8 mouse cellular contexts compared by ENCODE assay signal in genomic region chr17:8525971-8526740, GRCm38 (mm10). TPM values are rescaled to one million over a fixed set of nuclear protein-coding genes. Genes with fewer than 3 reads are reported as not detected.
A peak's percentile ranks its signal among the peaks of the same experiment; 100 is the strongest.
DNase-seq lines count a peak whose midpoint lies in the region; ATAC-seq and TF ChIP-seq lines count a peak whose summit lies in the region.

No protein-coding gene starts in this region.

- peaks cover 19% of the 10 kb centered on the region for H3K27me3 ChIP-seq in kidney, postnatal 0 days (ENCODE audit: insufficient read depth, low read length)
- peaks cover 60% of the 10 kb centered on the region for H3K27me3 ChIP-seq in embryonic facial prominence, embryonic 12.5 days
- peaks cover 57% of the 10 kb centered on the region for H3K27me3 ChIP-seq in intestine, embryonic 14.5 days (replicated peaks; ENCODE audit: control insufficient read depth, insufficient read depth, low read length)
- H3K27me3 ChIP-seq in neural tube, embryonic 15.5 days (replicated peaks): peaks cover 17% of the 10 kb centered on the region

- WGBS in kidney, postnatal 0 days: 2% methylated on average over 21 of the region's 21 CpGs
- WGBS in embryonic facial prominence, embryonic 12.5 days: 4% methylated on average over 21 of the region's 21 CpGs
- WGBS in intestine, embryonic 14.5 days: 5% methylated on average over 21 of the region's 21 CpGs
- WGBS in neural tube, embryonic 15.5 days: 5% methylated on average over 21 of the region's 21 CpGs

- no peak for ATAC-seq in kidney, postnatal 0 days (replicated peaks; ENCODE audit: low FRiP score, low read depth)
- ATAC-seq in embryonic facial prominence, embryonic 12.5 days (ENCODE audit: insufficient number of reproducible peaks, insufficient read depth, low FRiP score, low TSS enrichment): no peak
- ATAC-seq in intestine, embryonic 14.5 days (replicated peaks; ENCODE audit: low FRiP score, low TSS enrichment, low read depth): no peak
- ATAC-seq in neural tube, embryonic 15.5 days (ENCODE audit: low FRiP score): no peak

- peaks cover 7% of the 10 kb centered on the region for H3K4me1 ChIP-seq in kidney, postnatal 0 days (replicated peaks; ENCODE audit: insufficient read depth, low read length)
- H3K4me1 ChIP-seq in embryonic facial prominence, embryonic 12.5 days: peaks cover 21% of the 10 kb centered on the region
- H3K4me1 ChIP-seq in intestine, embryonic 14.5 days (replicated peaks; ENCODE audit: control insufficient read depth, insufficient read depth, low read length): peaks cover 15% of the 10 kb centered on the region; the same call in 1 of the 2 replicates
- peaks cover 34% of the 10 kb centered on the region for H3K4me1 ChIP-seq in neural tube, embryonic 15.5 days

- peak overlapping the region; percentile 44 for H3K4me3 ChIP-seq in kidney, postnatal 0 days (replicated peaks; ENCODE audit: low read depth, low read length)
- H3K4me3 ChIP-seq in embryonic facial prominence, embryonic 12.5 days: peak overlapping the region; percentile 51
- peak overlapping the region; percentile 44 for H3K4me3 ChIP-seq in intestine, embryonic 14.5 days (ENCODE audit: low read depth, low read length)
- peak overlapping the region; percentile 55 for H3K4me3 ChIP-seq in neural tube, embryonic 15.5 days (replicated peaks)

- TF ChIP-seq POLR2A in brain, embryonic 14.5 days (IDR thresholded peaks at IDR 0.05; ENCODE audit: borderline replicate concordance, extremely low read depth, insufficient read depth, insufficient read length, poor library complexity, severe bottlenecking): no peak

- H3K9me3 ChIP-seq in kidney, postnatal 0 days (replicated peaks; ENCODE audit: low read length): no peaks in the 10 kb centered on the region
- no peaks in the 10 kb centered on the region for H3K9me3 ChIP-seq in embryonic facial prominence, embryonic 12.5 days
- H3K9me3 ChIP-seq in intestine, embryonic 14.5 days (ENCODE audit: control insufficient read depth, low read length): no peaks in the 10 kb centered on the region
- no peaks in the 10 kb centered on the region for H3K9me3 ChIP-seq in neural tube, embryonic 15.5 days (replicated peaks)

- no peak overlapping the region for H3K27ac ChIP-seq in kidney, postnatal 0 days
- H3K27ac ChIP-seq in embryonic facial prominence, embryonic 12.5 days: no peak overlapping the region
- H3K27ac ChIP-seq in intestine, embryonic 14.5 days (ENCODE audit: low read depth): no peak overlapping the region
- H3K27ac ChIP-seq in neural tube, embryonic 15.5 days (replicated peaks): no peak overlapping the region

- TF ChIP-seq CTCF in kidney, postnatal 0 days (IDR thresholded peaks at IDR 0.05; ENCODE audit: low read depth): no peak
- TF ChIP-seq CTCF in brain, embryonic 14.5 days (IDR thresholded peaks at IDR 0.05; ENCODE audit: borderline replicate concordance, extremely low read depth, insufficient read depth, insufficient read length): no peak

- peak; percentile 55 for DNase-seq in kidney, postnatal 0 days (ENCODE audit: low spot score)
- DNase-seq in kidney, adult 18-20 months: no peak
- peak; percentile 47 for DNase-seq in brain, embryonic 14.5 days (ENCODE audit: low read depth)
- DNase-seq in intestine, embryonic 14.5 days (ENCODE audit: low spot score): no peak
- DNase-seq in urinary bladder, adult 2 months (ENCODE audit: low spot score): no peak
- DNase-seq in urinary bladder, postnatal 14 days (ENCODE audit: low spot score): no peak

- peak overlapping the region; percentile 95 for H3K4me2 ChIP-seq in kidney, postnatal 0 days (ENCODE audit: low read length)
- H3K4me2 ChIP-seq in embryonic facial prominence, embryonic 12.5 days (replicated peaks): peak overlapping the region; percentile 97
- peak overlapping the region; percentile 97 for H3K4me2 ChIP-seq in intestine, embryonic 14.5 days (ENCODE audit: low read length)
- H3K4me2 ChIP-seq in neural tube, embryonic 15.5 days: peak overlapping the region; percentile 97

- H3K36me3 ChIP-seq in kidney, postnatal 0 days (ENCODE audit: insufficient read depth, low read length): no peaks in the 10 kb centered on the region
- no peaks in the 10 kb centered on the region for H3K36me3 ChIP-seq in embryonic facial prominence, embryonic 12.5 days
- no peaks in the 10 kb centered on the region for H3K36me3 ChIP-seq in intestine, embryonic 14.5 days (ENCODE audit: control insufficient read depth, insufficient read depth, low read length)
- H3K36me3 ChIP-seq in neural tube, embryonic 15.5 days: no peaks in the 10 kb centered on the region

- H3K9ac ChIP-seq in kidney, postnatal 0 days (ENCODE audit: low read depth, low read length): peak overlapping the region; percentile 38
- no peak overlapping the region for H3K9ac ChIP-seq in embryonic facial prominence, embryonic 12.5 days
- no peak overlapping the region for H3K9ac ChIP-seq in intestine, embryonic 14.5 days (ENCODE audit: low read length)
- H3K9ac ChIP-seq in neural tube, embryonic 15.5 days (replicated peaks): peak overlapping the region; percentile 18; the same call in 1 of the 2 replicates

RNA-seq across cellular contexts. Expression of gene Pde10a, which starts 1.0 kb away (rescaled TPM):
- 1.3 and 2.0 TPM in 2 replicates for polyA plus RNA-seq in kidney, postnatal 0 days (2015; fragmentation: Nextera tagmentation; extraction: Ambion mirVana)
- 33.0 and 33.4 TPM in 2 replicates for polyA plus RNA-seq in brain, embryonic 14.5 days (2012; rRNA removed)
- 3.9 and 4.9 TPM in 2 replicates for polyA plus RNA-seq in embryonic facial prominence, embryonic 12.5 days (2016; fragmentation: Nextera tagmentation; extraction: Ambion mirVana)
- polyA plus RNA-seq in intestine, embryonic 14.5 days (2014; fragmentation: Nextera tagmentation; extraction: Ambion mirVana): 1.1 and 1.4 TPM in 2 replicates
- polyA plus RNA-seq in neural tube, embryonic 15.5 days (2015; fragmentation: Nextera tagmentation; extraction: Ambion mirVana): 10.6 and 12.5 TPM in 2 replicates
- polyA plus RNA-seq in urinary bladder, adult 2 months (2012; rRNA removed): 1.7 and 2.4 TPM in 2 replicates

RNA-seq across cellular contexts. Expression of gene Gm17087, which starts 40.6 kb away (rescaled TPM):
- polyA plus RNA-seq in kidney, postnatal 0 days (2015; fragmentation: Nextera tagmentation; extraction: Ambion mirVana): 0.13 TPM in 1 of 2 replicates, not detected in the other
- polyA plus RNA-seq in brain, embryonic 14.5 days (2012; rRNA removed): not detected in 2 replicates
- not detected in 2 replicates for polyA plus RNA-seq in embryonic facial prominence, embryonic 12.5 days (2016; fragmentation: Nextera tagmentation; extraction: Ambion mirVana)
- polyA plus RNA-seq in intestine, embryonic 14.5 days (2014; fragmentation: Nextera tagmentation; extraction: Ambion mirVana): not detected in 2 replicates
- not detected in 2 replicates for polyA plus RNA-seq in neural tube, embryonic 15.5 days (2015; fragmentation: Nextera tagmentation; extraction: Ambion mirVana)
- polyA plus RNA-seq in urinary bladder, adult 2 months (2012; rRNA removed): not detected in 2 replicates

Comparison
In these comparisons a context has a peak if more than half of its experiments do, and no peak if none do; other contexts are left out.
1. DNase-seq: peak in kidney, postnatal 0 days (single experiment) and brain, embryonic 14.5 days (single experiment); none in kidney, adult 18-20 months (single experiment), intestine, embryonic 14.5 days (single experiment), urinary bladder, adult 2 months (single experiment) and urinary bladder, postnatal 14 days (single experiment).
2. H3K9ac ChIP-seq: peak in kidney, postnatal 0 days (single experiment) and neural tube, embryonic 15.5 days (single experiment); none in embryonic facial prominence, embryonic 12.5 days (single experiment) and intestine, embryonic 14.5 days (single experiment).
3. Peak in every context shown above with its lines, with median percentiles within 50 percentile points of each other: H3K4me2 ChIP-seq and H3K4me3 ChIP-seq.